Comparison of ENCODE assay signal across 15 mouse cellular contexts in the genomic region with DNA sequence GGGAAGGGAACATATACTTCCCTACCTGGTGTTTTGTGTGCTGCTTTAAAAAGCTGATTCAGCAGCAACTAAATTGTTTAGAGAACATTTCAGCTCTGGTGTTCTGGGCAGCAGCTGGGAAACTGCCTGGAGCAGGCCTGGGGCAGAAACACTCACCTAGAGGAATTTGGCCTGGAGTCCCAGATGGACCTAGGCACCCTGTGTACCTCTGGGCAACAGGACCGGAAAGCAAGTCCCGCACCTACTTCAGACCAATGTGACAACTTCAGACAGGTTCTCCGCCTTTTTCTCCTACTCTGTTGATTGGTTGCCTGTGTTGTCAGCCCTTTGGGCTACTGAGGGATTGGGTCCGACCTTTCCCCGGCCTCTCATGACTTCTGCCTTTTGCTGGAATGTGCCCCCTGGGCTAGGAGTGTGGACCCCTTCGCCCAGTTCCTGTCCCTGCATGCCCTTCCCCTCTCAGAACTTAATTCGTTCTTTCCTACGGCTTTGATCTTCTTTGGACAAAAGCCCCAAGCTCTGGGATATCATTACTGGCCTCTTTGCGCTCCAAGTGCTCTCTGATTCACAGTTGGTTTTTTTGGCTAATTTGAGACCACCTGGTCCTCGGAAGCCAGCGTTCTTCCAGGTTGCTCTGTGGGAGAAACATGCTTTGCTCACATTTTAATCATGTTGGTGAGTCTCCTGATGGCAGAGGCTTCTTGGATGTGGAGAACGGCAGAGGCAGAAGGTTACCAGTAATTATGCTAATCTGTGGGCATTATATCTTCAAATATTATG. TPM values are rescaled to one million over a fixed set of nuclear protein-coding genes. Genes with fewer than 3 reads are reported as not detected.
DNase-seq lines count a peak whose midpoint lies in the region; ATAC-seq and TF ChIP-seq lines count a peak whose summit lies in the region.
"Had no signal": no experiment of that assay in that cellular context is flagged by ENCODE, and none has a peak within 500 bp of the region (broad histone marks: within the 10 kb centered on the region; RNA-seq: fewer than 3 reads in every experiment).

No protein-coding gene starts in this region.

- no peak overlapping the region for H3K9ac ChIP-seq in liver, adult 2 months (ENCODE audit: low read depth, low read length)
- H3K9ac ChIP-seq in liver, postnatal 0 days (replicated peaks), result no peak overlapping the region
- H3K9ac ChIP-seq in embryonic facial prominence, embryonic 11.5 days (replicated peaks; ENCODE audit: low read length), result no peak overlapping the region
- no peak overlapping the region for H3K9ac ChIP-seq in limb, embryonic 12.5 days (replicated peaks)
- H3K9ac ChIP-seq in hindbrain, embryonic 12.5 days, result no peak overlapping the region
- H3K9ac ChIP-seq: forebrain, embryonic 15.5 days; hindbrain, embryonic 13.5 days; limb, embryonic 15.5 days had no signal

- H3K4me3 ChIP-seq in liver, adult 2 months (ENCODE audit: insufficient read depth, low read depth, low read length), result no peak overlapping the region
- H3K4me3 ChIP-seq in liver, postnatal 0 days (ENCODE audit: low read depth, low read length), result no peak overlapping the region
- no peak overlapping the region for H3K4me3 ChIP-seq in embryonic facial prominence, embryonic 11.5 days (ENCODE audit: low read depth, low read length)
- no peak overlapping the region for H3K4me3 ChIP-seq in limb, embryonic 12.5 days (replicated peaks)
- no peak overlapping the region for H3K4me3 ChIP-seq in hindbrain, embryonic 12.5 days
- H3K4me3 ChIP-seq: forebrain, embryonic 15.5 days; hindbrain, embryonic 13.5 days; limb, embryonic 15.5 days; megakaryocyte, embryonic 14.5 days had no signal

- H3K4me1 ChIP-seq in liver, adult 2 months (ENCODE audit: control insufficient read depth, insufficient read depth, low read length), result peaks cover 8% of the 10 kb centered on the region
- peaks cover 3% of the 10 kb centered on the region; the same call in 1 of the 2 replicates for H3K4me1 ChIP-seq in liver, postnatal 0 days (ENCODE audit: insufficient read depth)
- peaks cover 3% of the 10 kb centered on the region; the same call in 1 of the 2 replicates for H3K4me1 ChIP-seq in embryonic facial prominence, embryonic 11.5 days (ENCODE audit: control insufficient read depth, insufficient read depth, low read length)
- H3K4me1 ChIP-seq in limb, embryonic 12.5 days (replicated peaks), result peaks cover 31% of the 10 kb centered on the region
- H3K4me1 ChIP-seq in hindbrain, embryonic 12.5 days, result no peaks in the 10 kb centered on the region
- H3K4me1 ChIP-seq: megakaryocyte, embryonic 14.5 days had no signal

- peak overlapping the region; percentile 26 for H3K27ac ChIP-seq in liver, adult 2 months (replicated peaks; ENCODE audit: insufficient read depth, low read depth, low read length)
- no peak overlapping the region for H3K27ac ChIP-seq in liver, postnatal 0 days (ENCODE audit: low read depth)
- H3K27ac ChIP-seq in embryonic facial prominence, embryonic 11.5 days (replicated peaks; ENCODE audit: low read depth, low read length), result no peak overlapping the region
- H3K27ac ChIP-seq in limb, embryonic 12.5 days, result peak overlapping the region; percentile 7; the same call in 1 of the 2 replicates
- no peak overlapping the region for H3K27ac ChIP-seq in hindbrain, embryonic 12.5 days
- H3K27ac ChIP-seq: forebrain, embryonic 15.5 days; hindbrain, embryonic 13.5 days; limb, embryonic 15.5 days had no signal

- peak; percentile 35 to 48 for DNase-seq in cerebellum, adult 18-20 months
- no peak for DNase-seq in cerebellum, adult 11 months
- peak; percentile 86 for DNase-seq in liver, adult 2 months (ENCODE audit: extremely low read depth, low read depth, low spot score)
- DNase-seq in liver, postnatal 0 days, result no peak
- peak; percentile 20 for DNase-seq in embryonic facial prominence, embryonic 11.5 days (ENCODE audit: low spot score)
- DNase-seq in adrenal gland, adult 18-20 months (ENCODE audit: low spot score in 2 of 2), result no peak
- DNase-seq: gastrocnemius, postnatal 25 days; right cerebral cortex, adult 18-20 months had no signal

- TF ChIP-seq EP300 in liver, postnatal 0 days (IDR thresholded peaks at IDR 0.05; ENCODE audit: low read depth), result no peak

- TF ChIP-seq CTCF in liver, adult 2 months (IDR thresholded peaks at IDR 0.05; ENCODE audit: low read depth, low read length), result no peak
- TF ChIP-seq CTCF in liver, postnatal 0 days (IDR thresholded peaks at IDR 0.05; ENCODE audit: low read depth), result no peak

- H3K27me3 ChIP-seq in liver, adult 2 months (ENCODE audit: control insufficient read depth, insufficient read depth, low read length), result no peaks in the 10 kb centered on the region
- H3K27me3 ChIP-seq in liver, postnatal 0 days (ENCODE audit: insufficient read depth, low read length), result no peaks in the 10 kb centered on the region
- H3K27me3 ChIP-seq in embryonic facial prominence, embryonic 11.5 days (ENCODE audit: control insufficient read depth, insufficient read depth, low read length), result no peaks in the 10 kb centered on the region
- peaks cover 61% of the 10 kb centered on the region for H3K27me3 ChIP-seq in limb, embryonic 12.5 days
- H3K27me3 ChIP-seq in hindbrain, embryonic 12.5 days, result no peaks in the 10 kb centered on the region
- H3K27me3 ChIP-seq: forebrain, embryonic 15.5 days; hindbrain, embryonic 13.5 days; megakaryocyte, embryonic 14.5 days had no signal

- TF ChIP-seq POLR2A in liver, adult 2 months (IDR thresholded peaks at IDR 0.05; ENCODE audit: extremely low read depth, insufficient read depth, low read length), result no peak

- WGBS in liver, adult 2 months, result 73% methylated on average over 12 of the region's 12 CpGs
- 75% methylated on average over 12 of the region's 12 CpGs for WGBS in liver, postnatal 0 days (ENCODE audit: insufficient replicate concordance)
- WGBS in embryonic facial prominence, embryonic 11.5 days, result 27% methylated on average over 12 of the region's 12 CpGs
- 24% methylated on average over 12 of the region's 12 CpGs for WGBS in limb, embryonic 12.5 days
- 53% methylated on average over 12 of the region's 12 CpGs for WGBS in hindbrain, embryonic 12.5 days

- no peaks in the 10 kb centered on the region for H3K79me2 ChIP-seq in liver, adult 2 months (ENCODE audit: control insufficient read depth, insufficient read depth, low read length)

- no peaks in the 10 kb centered on the region for H3K36me3 ChIP-seq in liver, adult 2 months (ENCODE audit: control insufficient read depth, insufficient read depth, low read length)
- H3K36me3 ChIP-seq in liver, postnatal 0 days (replicated peaks; ENCODE audit: insufficient read depth, low read length), result no peaks in the 10 kb centered on the region
- no peaks in the 10 kb centered on the region for H3K36me3 ChIP-seq in embryonic facial prominence, embryonic 11.5 days (replicated peaks; ENCODE audit: control insufficient read depth, insufficient read depth, low read depth, low read length)
- H3K36me3 ChIP-seq in limb, embryonic 12.5 days, result no peaks in the 10 kb centered on the region
- no peaks in the 10 kb centered on the region for H3K36me3 ChIP-seq in hindbrain, embryonic 12.5 days
- H3K36me3 ChIP-seq: forebrain, embryonic 15.5 days; hindbrain, embryonic 13.5 days; limb, embryonic 15.5 days had no signal

- H3K4me2 ChIP-seq in liver, postnatal 0 days (ENCODE audit: low read depth, low read length), result no peak overlapping the region
- no peak overlapping the region for H3K4me2 ChIP-seq in embryonic facial prominence, embryonic 11.5 days (ENCODE audit: low read depth, low read length)
- H3K4me2 ChIP-seq in limb, embryonic 12.5 days, result no peak overlapping the region; the same call in 1 of the 2 replicates
- H3K4me2 ChIP-seq in hindbrain, embryonic 12.5 days (replicated peaks), result no peak overlapping the region
- H3K4me2 ChIP-seq: forebrain, embryonic 15.5 days; hindbrain, embryonic 13.5 days; limb, embryonic 15.5 days had no signal

- no peaks in the 10 kb centered on the region for H3K9me3 ChIP-seq in liver, postnatal 0 days (ENCODE audit: low read length)
- H3K9me3 ChIP-seq in embryonic facial prominence, embryonic 11.5 days (replicated peaks; ENCODE audit: control insufficient read depth, low read length), result no peaks in the 10 kb centered on the region
- H3K9me3 ChIP-seq in limb, embryonic 12.5 days, result no peaks in the 10 kb centered on the region
- H3K9me3 ChIP-seq in hindbrain, embryonic 12.5 days (replicated peaks), result no peaks in the 10 kb centered on the region
- H3K9me3 ChIP-seq: forebrain, embryonic 15.5 days; hindbrain, embryonic 13.5 days; limb, embryonic 15.5 days had no signal

- no peak for ATAC-seq in liver, postnatal 0 days
- ATAC-seq in embryonic facial prominence, embryonic 11.5 days (replicated peaks; ENCODE audit: insufficient number of reproducible peaks, low FRiP score, low TSS enrichment, low read depth), result no peak
- ATAC-seq in limb, embryonic 12.5 days (ENCODE audit: insufficient number of reproducible peaks, insufficient read depth, low FRiP score, low TSS enrichment, low read depth), result no peak
- ATAC-seq in hindbrain, embryonic 12.5 days (ENCODE audit: low FRiP score), result no peak
- ATAC-seq: forebrain, embryonic 15.5 days had no signal

RNA-seq across cellular contexts. Expression of gene Ror1, which starts 31.1 kb away (rescaled TPM):
- total RNA-seq in liver, adult 2 months (2014; rRNA removed), result 1.4 and 1.7 TPM in 2 replicates
- 0.56 and 0.60 TPM in 2 replicates for polyA plus RNA-seq in liver, adult 2 months (2012; rRNA removed)
- polyA plus RNA-seq in liver, postnatal 0 days (2015; fragmentation: Nextera tagmentation; extraction: Ambion mirVana), result 0.24 and 0.29 TPM in 2 replicates
- polyA plus RNA-seq in embryonic facial prominence, embryonic 11.5 days (2014; fragmentation: Nextera tagmentation; extraction: Ambion mirVana), result 15.5 and 17.3 TPM in 2 replicates
- 11.2 and 11.5 TPM in 2 replicates for polyA plus RNA-seq in limb, embryonic 12.5 days (2016; fragmentation: Nextera tagmentation; extraction: Ambion mirVana)
- polyA plus RNA-seq in hindbrain, embryonic 12.5 days (2016; fragmentation: Nextera tagmentation; extraction: Ambion mirVana), result 9.3 and 9.9 TPM in 2 replicates
- 1 to 10 TPM; 2.0 to 3.4 TPM for total RNA-seq in adrenal gland, adult 18-20 months (2021)
- total RNA-seq: neutrophil, adult 5-6 weeks had no signal

Comparison
In these comparisons a context has a peak if more than half of its experiments do, and no peak if none do; other contexts are left out.
1. DNase-seq: peak in cerebellum, adult 18-20 months (2 of 2), liver, adult 2 months (single experiment) and embryonic facial prominence, embryonic 11.5 days (single experiment); none in cerebellum, adult 11 months (single experiment), liver, postnatal 0 days (single experiment) and adrenal gland, adult 18-20 months (0 of 2).
2. H3K27ac ChIP-seq: peak in liver, adult 2 months (single experiment) and limb, embryonic 12.5 days (single experiment); none in liver, postnatal 0 days (single experiment), embryonic facial prominence, embryonic 11.5 days (single experiment) and hindbrain, embryonic 12.5 days (single experiment).